Mouse (Mus musculus) left cerebral cortex, postnatal 10 days (tissue): ENCODE measurements at regions not wholly inside any gene's neighbourhood (a gene's known extent, or its start where the extent isn't known, plus 50 kb on each side); places are given as distances from the start of the nearest gene placed in this dataset.
A peak's percentile ranks its signal among the peaks of the same experiment; 100 is the strongest.

Source experiments
- DNase-seq, 2 experiments: peaks; one replicate each; pipeline ENCODE4 v3.0.0; 2021 to 2022; ENCODE audit warnings: low spot score in 2 of 2, mixed read lengths in 1 of 2; ENCODE audit errors: extremely low spot score in 1 of 2
- intact Hi-C: fragments of 180-260 bp; cut with DNase I; formaldehyde crosslinking; loops from one replicate; pipeline ENCODE4 v1.15.1; 2025

GRCm38 (mm10) chr16:5507261-5507660 lies 251.5 kb upstream of the Eef2kmt start:
- no peak for DNase-seq
- intact Hi-C loops = no loop called here

- no peak for DNase-seq
- intact Hi-C loops = no loop called here
These were observed 246.2 kb upstream of the Eef2kmt start for GRCm38 (mm10) chr16:5501961-5502360.

- intact Hi-C loops = no loop called here
- no peak for DNase-seq
These were observed 240.4 kb upstream of the Eef2kmt start for GRCm38 (mm10) chr16:5496051-5496685.

GRCm38 (mm10) chr16:5493352-5493751 lies 237.6 kb upstream of the Eef2kmt start:
- no peak for DNase-seq
- intact Hi-C loops = no loop called here

- DNase-seq = no peak
These were observed 231.5 kb upstream of the Eef2kmt start for GRCm38 (mm10) chr16:5487259-5487658.

GRCm38 (mm10) chr16:5483337-5483736 lies 227.6 kb upstream of the Eef2kmt start:
- intact Hi-C loops = loop anchor here (5.0 kb wide), 1 partner anchor 54 kb away; no protein-coding TSS in a partner anchor
- DNase-seq = no peak

More at GRCm38 (mm10) chr16:5487259-5487658, 231.5 kb upstream of the Eef2kmt start:
- intact Hi-C loops = no loop called here

- intact Hi-C loops = loop anchor here (5.0 kb wide), 1 partner anchor 57 kb away; no protein-coding TSS in a partner anchor
- peak in 1 of 2 experiments; percentile 26 for DNase-seq
These were observed 224.4 kb upstream of the Eef2kmt start for GRCm38 (mm10) chr16:5480148-5480547.

GRCm38 (mm10) chr16:5478970-5479369 lies 223.2 kb upstream of the Eef2kmt start:
- intact Hi-C loops = no loop called here
- no peak for DNase-seq

GRCm38 (mm10) chr16:5471321-5471720 lies 215.5 kb upstream of the Eef2kmt start:
- DNase-seq = peak; percentile 36 to 63
- intact Hi-C loops = loop anchor here (2.0 to 5.0 kb wide), 4 partner anchors 165 to 1011 kb away; no protein-coding TSS in a partner anchor

- peak in 1 of 2 experiments; percentile 59 for DNase-seq
- intact Hi-C loops = loop anchor here (10.0 kb wide), 1 partner anchor 263 kb away; the partner anchor contains the start of gene Nagpa
These were observed 211.8 kb upstream of the Eef2kmt start for GRCm38 (mm10) chr16:5467587-5467986.

GRCm38 (mm10) chr16:5466760-5467159 lies 211.0 kb upstream of the Eef2kmt start:
- intact Hi-C loops = loop anchor here (10.0 kb wide), 1 partner anchor 262 kb away; the partner anchor contains the start of gene Nagpa
- peak in 1 of 2 experiments; percentile 54 for DNase-seq

GRCm38 (mm10) chr16:5455352-5455965 lies 199.7 kb upstream of the Eef2kmt start:
- intact Hi-C loops = no loop called here

GRCm38 (mm10) chr16:5454243-5454642 lies 198.5 kb upstream of the Eef2kmt start:
- no peak for DNase-seq
- intact Hi-C loops = no loop called here

More at GRCm38 (mm10) chr16:5455352-5455965, 199.7 kb upstream of the Eef2kmt start:
- DNase-seq = no peak

- intact Hi-C loops = no loop called here
- DNase-seq = no peak
These were observed 197.2 kb upstream of the Eef2kmt start for GRCm38 (mm10) chr16:5452971-5453370.

GRCm38 (mm10) chr16:5445776-5446175 lies 190.0 kb upstream of the Eef2kmt start:
- no peak for DNase-seq
- intact Hi-C loops = no loop called here

GRCm38 (mm10) chr16:5444785-5445184 lies 189.0 kb upstream of the Eef2kmt start:
- intact Hi-C loops = no loop called here
- DNase-seq = no peak

GRCm38 (mm10) chr16:5439717-5440116 lies 183.9 kb upstream of the Eef2kmt start:
- intact Hi-C loops = no loop called here
- DNase-seq = no peak

- intact Hi-C loops = no loop called here
- no peak for DNase-seq
These were observed 182.6 kb upstream of the Eef2kmt start for GRCm38 (mm10) chr16:5438405-5438804.

GRCm38 (mm10) chr16:5431689-5432088 lies 175.9 kb upstream of the Eef2kmt start:
- no peak for DNase-seq
- intact Hi-C loops = no loop called here

- DNase-seq = peak; percentile 31 to 49
- intact Hi-C loops = no loop called here
These were observed 175.3 kb upstream of the Eef2kmt start for GRCm38 (mm10) chr16:5431111-5431510.
